Mouse (Mus musculus): ENCODE data around the gene Zfp207. TPM values are rescaled to one million over a fixed set of nuclear protein-coding genes. Genes with fewer than 3 reads are reported as not detected.

The Zfp207 gene
- polyA plus RNA-seq, 1 experiment from 2014 or later: 223 TPM

GRCm38 (mm10) chr11:80429500-80430166 is 46.6 kb downstream of the Zfp207 start:
- WGBS: 59% methylated on average over 14 of the region's 14 CpGs
- Histone ChIP-seq H3K27ac (ENCODE audit: low read depth) (no peak overlapping the region), H3K4me2 (ENCODE audit: low read length) (peak overlapping the region; percentile 74), H3K9me3 (ENCODE audit: control insufficient read depth, low read length) (no peaks in the 10 kb centered on the region), H3K4me3 (ENCODE audit: low read depth, low read length) (peak overlapping the region; percentile 96), H3K36me3 (ENCODE audit: control insufficient read depth, insufficient read depth, low read length) (peaks cover 25% of the 10 kb centered on the region), H3K4me1 (replicated peaks; ENCODE audit: control insufficient read depth, insufficient read depth, low read length) (peaks cover 5% of the 10 kb centered on the region), H3K9ac (ENCODE audit: low read length) (peak overlapping the region; percentile 91), H3K27me3 (replicated peaks; ENCODE audit: control insufficient read depth, insufficient read depth, low read length) (no peaks in the 10 kb centered on the region)
- ATAC-seq (replicated peaks; ENCODE audit: low FRiP score, low TSS enrichment, low read depth) (no peak), DNase-seq (ENCODE audit: low spot score) (no peak)

- Histone ChIP-seq H3K4me2 (ENCODE audit: low read length) (no peak overlapping the region), H3K9ac (ENCODE audit: low read length) (no peak overlapping the region), H3K4me1 (replicated peaks; ENCODE audit: control insufficient read depth, insufficient read depth, low read length) (peaks cover 5% of the 10 kb centered on the region), H3K27ac (ENCODE audit: low read depth) (no peak overlapping the region), H3K27me3 (replicated peaks; ENCODE audit: control insufficient read depth, insufficient read depth, low read length) (no peaks in the 10 kb centered on the region), H3K4me3 (ENCODE audit: low read depth, low read length) (no peak overlapping the region), H3K9me3 (ENCODE audit: control insufficient read depth, low read length) (no peaks in the 10 kb centered on the region), H3K36me3 (ENCODE audit: control insufficient read depth, insufficient read depth, low read length) (peaks cover 32% of the 10 kb centered on the region)
- DNase-seq (ENCODE audit: low spot score) (no peak), ATAC-seq (replicated peaks; ENCODE audit: low FRiP score, low TSS enrichment, low read depth) (no peak)
- 92% methylated on average over 3 of the region's 3 CpGs for WGBS
These were observed 47.4 kb downstream of the Zfp207 start for GRCm38 (mm10) chr11:80430366-80430910.

- Histone ChIP-seq H3K4me1 (replicated peaks; ENCODE audit: control insufficient read depth, insufficient read depth, low read length) (no peaks in the 10 kb centered on the region), H3K4me3 (ENCODE audit: low read depth, low read length) (no peak overlapping the region), H3K9me3 (ENCODE audit: control insufficient read depth, low read length) (no peaks in the 10 kb centered on the region), H3K9ac (ENCODE audit: low read length) (no peak overlapping the region), H3K27me3 (replicated peaks; ENCODE audit: control insufficient read depth, insufficient read depth, low read length) (no peaks in the 10 kb centered on the region), H3K36me3 (ENCODE audit: control insufficient read depth, insufficient read depth, low read length) (peaks cover 81% of the 10 kb centered on the region), H3K27ac (ENCODE audit: low read depth) (no peak overlapping the region), H3K4me2 (ENCODE audit: low read length) (no peak overlapping the region)
- 89% methylated on average over 3 of the region's 3 CpGs for WGBS
- no peak for DNase-seq (ENCODE audit: low spot score)
- no peak for ATAC-seq (replicated peaks; ENCODE audit: low FRiP score, low TSS enrichment, low read depth)
These were observed 63.8 kb downstream of the Zfp207 start for GRCm38 (mm10) chr11:80446916-80447315.

- Histone ChIP-seq H3K9ac (ENCODE audit: low read length) (no peak overlapping the region), H3K27ac (ENCODE audit: low read depth) (no peak overlapping the region), H3K4me3 (ENCODE audit: low read depth, low read length) (no peak overlapping the region), H3K4me1 (replicated peaks; ENCODE audit: control insufficient read depth, insufficient read depth, low read length) (no peaks in the 10 kb centered on the region), H3K9me3 (ENCODE audit: control insufficient read depth, low read length) (no peaks in the 10 kb centered on the region), H3K27me3 (replicated peaks; ENCODE audit: control insufficient read depth, insufficient read depth, low read length) (no peaks in the 10 kb centered on the region), H3K4me2 (ENCODE audit: low read length) (no peak overlapping the region), H3K36me3 (ENCODE audit: control insufficient read depth, insufficient read depth, low read length) (peaks cover 78% of the 10 kb centered on the region)
- 89% methylated on average over 2 of the region's 2 CpGs for WGBS
- ATAC-seq (replicated peaks; ENCODE audit: low FRiP score, low TSS enrichment, low read depth): no peak
- no peak for DNase-seq (ENCODE audit: low spot score)
These were observed 66.8 kb downstream of the Zfp207 start for GRCm38 (mm10) chr11:80449859-80450258.

GRCm38 (mm10) chr11:80452242-80452641 is 69.2 kb downstream of the Zfp207 start:
- Histone ChIP-seq H3K27ac (ENCODE audit: low read depth) (no peak overlapping the region), H3K4me1 (replicated peaks; ENCODE audit: control insufficient read depth, insufficient read depth, low read length) (no peaks in the 10 kb centered on the region), H3K9me3 (ENCODE audit: control insufficient read depth, low read length) (no peaks in the 10 kb centered on the region), H3K27me3 (replicated peaks; ENCODE audit: control insufficient read depth, insufficient read depth, low read length) (no peaks in the 10 kb centered on the region), H3K4me2 (ENCODE audit: low read length) (no peak overlapping the region), H3K4me3 (ENCODE audit: low read depth, low read length) (no peak overlapping the region), H3K36me3 (ENCODE audit: control insufficient read depth, insufficient read depth, low read length) (peaks cover 75% of the 10 kb centered on the region), H3K9ac (ENCODE audit: low read length) (no peak overlapping the region)
- DNase-seq (ENCODE audit: low spot score) (no peak), ATAC-seq (replicated peaks; ENCODE audit: low FRiP score, low TSS enrichment, low read depth) (no peak)
- WGBS: 89% methylated on average over 3 of the region's 3 CpGs

GRCm38 (mm10) chr11:80453198-80453597 is 70.1 kb downstream of the Zfp207 start:
- H3K9me3 ChIP-seq (ENCODE audit: control insufficient read depth, low read length): no peaks in the 10 kb centered on the region
- H3K4me2 ChIP-seq (ENCODE audit: low read length): no peak overlapping the region
- H3K27me3 ChIP-seq (replicated peaks; ENCODE audit: control insufficient read depth, insufficient read depth, low read length): no peaks in the 10 kb centered on the region
- ATAC-seq (replicated peaks; ENCODE audit: low FRiP score, low TSS enrichment, low read depth) (no peak), DNase-seq (ENCODE audit: low spot score) (no peak)
- H3K4me3 ChIP-seq (ENCODE audit: low read depth, low read length): no peak overlapping the region
- 100% methylated on average over 1 of the region's 1 CpGs for WGBS
- H3K4me1 ChIP-seq (replicated peaks; ENCODE audit: control insufficient read depth, insufficient read depth, low read length): no peaks in the 10 kb centered on the region
- H3K27ac ChIP-seq (ENCODE audit: low read depth): no peak overlapping the region
- no peak overlapping the region for H3K9ac ChIP-seq (ENCODE audit: low read length)
- H3K36me3 ChIP-seq (ENCODE audit: control insufficient read depth, insufficient read depth, low read length): peaks cover 75% of the 10 kb centered on the region

Other genes with a start within 250 kb of the Zfp207 start
- 29.3 and 31.7 TPM in 2 replicates for gene Tefm, start 241.1 kb upstream of the Zfp207 start, polyA plus RNA-seq (2014; fragmentation: Nextera tagmentation; extraction: Ambion mirVana)
- 1.9 and 2.3 TPM in 2 replicates for gene Adap2, start 229.2 kb upstream of the Zfp207 start, polyA plus RNA-seq (2014; fragmentation: Nextera tagmentation; extraction: Ambion mirVana)
- 6.9 and 8.6 TPM in 2 replicates for gene Rnf135, start 199.4 kb upstream of the Zfp207 start, polyA plus RNA-seq (2014; fragmentation: Nextera tagmentation; extraction: Ambion mirVana)
- gene Rhot1, start 174.3 kb upstream of the Zfp207 start, polyA plus RNA-seq (2014; fragmentation: Nextera tagmentation; extraction: Ambion mirVana): 51.1 and 54.7 TPM in 2 replicates
- 2.7 and 3.1 TPM in 2 replicates for gene Rhbdl3, start 82.4 kb upstream of the Zfp207 start, polyA plus RNA-seq (2014; fragmentation: Nextera tagmentation; extraction: Ambion mirVana)
- gene 5730455P16Rik, start 5.2 kb upstream of the Zfp207 start, polyA plus RNA-seq (2014; fragmentation: Nextera tagmentation; extraction: Ambion mirVana): 17.3 and 20.0 TPM in 2 replicates
- gene Psmd11, start 45.3 kb downstream of the Zfp207 start, polyA plus RNA-seq (2014; fragmentation: Nextera tagmentation; extraction: Ambion mirVana): 275 and 293 TPM in 2 replicates
- 1.4 TPM in 2 replicates for gene Cdk5r1, start 93.7 kb downstream of the Zfp207 start, polyA plus RNA-seq (2014; fragmentation: Nextera tagmentation; extraction: Ambion mirVana)

All from intestine, embryonic 14.5 days (tissue).